Mouse (Mus musculus): ENCODE results near the gene Rock2.

Gene Rock2

GRCm38 (mm10) chr12:16894396-16895220 lies at the start of gene Rock2:
Rock2 (plus strand) TSS chr12:16894895.
- DNase-seq: peak; percentile 89 to 93

GRCm38 (mm10) chr12:16847204-16847792 lies 47.4 kb upstream of the Rock2 start:
- DNase-seq: no peak

GRCm38 (mm10) chr12:16848501-16848900 lies 46.2 kb upstream of the Rock2 start:
- DNase-seq: no peak

- DNase-seq: no peak
Observed at GRCm38 (mm10) chr12:16849821-16850220, 44.9 kb upstream of the Rock2 start.

GRCm38 (mm10) chr12:16850431-16851375 lies 44.0 kb upstream of the Rock2 start:
- peak; percentile 24 to 63 for DNase-seq

- peak; percentile 71 to 79 for DNase-seq
Observed at GRCm38 (mm10) chr12:16853431-16854165, 41.1 kb upstream of the Rock2 start.

- DNase-seq: no peak
Observed at GRCm38 (mm10) chr12:16855632-16856305, 38.9 kb upstream of the Rock2 start.

- DNase-seq: no peak
Observed at GRCm38 (mm10) chr12:16856306-16856679, 38.4 kb upstream of the Rock2 start.

GRCm38 (mm10) chr12:16858081-16858480 lies 36.6 kb upstream of the Rock2 start:
- DNase-seq: no peak

GRCm38 (mm10) chr12:16859781-16860180 lies 34.9 kb upstream of the Rock2 start:
- no peak for DNase-seq

GRCm38 (mm10) chr12:16860533-16860932 lies 34.2 kb upstream of the Rock2 start:
- no peak for DNase-seq

- no peak for DNase-seq
Observed at GRCm38 (mm10) chr12:16860961-16861360, 33.7 kb upstream of the Rock2 start.

GRCm38 (mm10) chr12:16864477-16864876 lies 30.2 kb upstream of the Rock2 start:
- DNase-seq: no peak

GRCm38 (mm10) chr12:16865871-16866270 lies 28.8 kb upstream of the Rock2 start:
- peak in 1 of 2 experiments; percentile 48 for DNase-seq

GRCm38 (mm10) chr12:16866460-16866859 lies 28.2 kb upstream of the Rock2 start:
- no peak for DNase-seq

- no peak for DNase-seq
Observed at GRCm38 (mm10) chr12:16867306-16867705, 27.4 kb upstream of the Rock2 start.

GRCm38 (mm10) chr12:16868618-16869017 lies 26.1 kb upstream of the Rock2 start:
- DNase-seq: no peak

- no peak for DNase-seq
Observed at GRCm38 (mm10) chr12:16869091-16869778, 25.5 kb upstream of the Rock2 start.

- no peak for DNase-seq
Observed at GRCm38 (mm10) chr12:16869870-16870404, 24.8 kb upstream of the Rock2 start.

- DNase-seq: peak; percentile 73 to 76
Observed at GRCm38 (mm10) chr12:16870405-16871068, 24.2 kb upstream of the Rock2 start.

Data from kidney, postnatal 25 days (tissue).